Mouse (Mus musculus) splenic B cell, adult 2 months (primary cell): ENCODE measurements at regions not wholly inside any gene's neighbourhood (a gene's known extent, or its start where the extent isn't known, plus 50 kb on each side); places are given as distances from the start of the nearest gene placed in this dataset.

ENCODE experiments used
- DNase-seq: peaks from one replicate; pipeline ENCODE4 v3.0.0-alpha.2; 2011; ENCODE audit warnings: low read depth, low spot score
- H3K27me3 ChIP-seq: 2 replicates; pipeline ENCODE4 v1.6.1; 2012; ENCODE audit warnings: mild to moderate bottlenecking, low read length, moderate library complexity, mixed read lengths; ENCODE audit not compliant: control insufficient read depth, poor library complexity, insufficient read depth, severe bottlenecking
- H3K36me3 ChIP-seq: 2 replicates; pipeline ENCODE4 v1.6.1; 2012; ENCODE audit warnings: mild to moderate bottlenecking, low read length, moderate library complexity, mixed read lengths; ENCODE audit not compliant: control insufficient read depth, poor library complexity, insufficient read depth, severe bottlenecking

DNA sequence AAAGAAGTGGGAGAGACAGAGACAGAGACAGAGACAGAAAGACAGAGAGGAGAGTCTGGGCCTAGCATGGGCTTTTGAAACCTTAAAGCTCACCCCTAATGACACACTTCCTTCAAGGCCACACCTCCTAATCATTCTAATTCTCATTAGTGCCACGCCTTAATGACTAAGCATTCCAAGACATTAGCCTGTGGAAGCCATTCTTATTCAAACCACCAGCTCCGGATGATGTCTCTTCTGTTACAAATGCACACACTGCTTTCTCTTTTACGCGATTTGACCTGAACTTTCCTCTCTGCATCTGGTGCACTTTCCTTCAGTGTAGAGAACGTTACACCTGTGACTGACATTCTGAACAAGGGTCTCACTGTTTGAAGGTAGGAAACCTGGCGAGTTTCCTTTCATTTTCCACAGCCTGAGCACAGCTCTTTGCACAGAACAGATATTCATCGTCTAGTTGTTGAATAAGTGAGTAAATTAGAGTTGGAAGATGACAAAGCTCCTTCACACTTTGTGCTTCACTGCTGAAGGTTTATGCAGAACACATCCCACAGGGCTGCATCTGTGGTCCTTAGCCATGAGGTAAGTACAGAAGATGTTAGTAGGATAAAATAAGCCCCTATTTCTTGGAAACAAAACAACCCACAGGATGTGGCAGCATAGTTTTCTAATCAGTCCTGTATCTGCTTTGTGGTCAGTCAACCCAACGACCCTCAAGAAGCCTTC lies 116.8 kb downstream of the Faxc start:
- H3K27me3 ChIP-seq, result no peaks in the 10 kb centered on the region
- no peaks in the 10 kb centered on the region for H3K36me3 ChIP-seq
- DNase-seq, result no peak

DNA sequence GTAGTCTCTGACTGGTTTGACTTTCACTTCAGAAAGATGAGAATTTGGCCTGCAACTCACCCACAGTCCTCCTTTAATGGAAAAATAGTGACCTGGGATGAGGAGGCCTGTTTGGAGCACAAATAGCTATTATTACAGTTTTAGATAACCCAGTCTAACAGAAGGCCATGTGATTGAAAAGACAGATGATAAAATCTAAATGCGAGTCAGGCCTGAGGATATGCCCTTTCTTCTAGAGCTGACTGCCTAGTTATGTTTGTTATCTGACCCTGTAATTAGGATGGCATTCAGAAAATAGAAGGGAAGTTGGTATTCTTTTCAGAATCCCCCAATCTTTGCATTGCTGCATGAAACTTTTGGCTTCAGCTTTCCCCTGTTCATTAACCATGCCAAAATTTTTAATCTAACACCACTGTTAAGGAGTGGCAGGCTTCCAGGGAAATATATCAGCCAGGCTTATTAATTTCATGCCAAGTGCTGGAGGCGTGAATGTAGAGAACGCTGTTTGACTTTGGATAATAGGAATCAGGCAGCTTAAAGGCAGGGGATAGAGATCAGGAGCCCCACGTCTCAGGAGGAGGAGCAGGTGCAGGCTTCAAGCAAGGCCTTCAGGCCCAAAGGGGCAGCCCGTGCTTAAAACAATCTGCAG lies 135.8 kb downstream of the Faxc start:
- DNase-seq, result no peak
- Histone ChIP-seq H3K27me3 (no peaks in the 10 kb centered on the region), H3K36me3 (no peaks in the 10 kb centered on the region)

DNA sequence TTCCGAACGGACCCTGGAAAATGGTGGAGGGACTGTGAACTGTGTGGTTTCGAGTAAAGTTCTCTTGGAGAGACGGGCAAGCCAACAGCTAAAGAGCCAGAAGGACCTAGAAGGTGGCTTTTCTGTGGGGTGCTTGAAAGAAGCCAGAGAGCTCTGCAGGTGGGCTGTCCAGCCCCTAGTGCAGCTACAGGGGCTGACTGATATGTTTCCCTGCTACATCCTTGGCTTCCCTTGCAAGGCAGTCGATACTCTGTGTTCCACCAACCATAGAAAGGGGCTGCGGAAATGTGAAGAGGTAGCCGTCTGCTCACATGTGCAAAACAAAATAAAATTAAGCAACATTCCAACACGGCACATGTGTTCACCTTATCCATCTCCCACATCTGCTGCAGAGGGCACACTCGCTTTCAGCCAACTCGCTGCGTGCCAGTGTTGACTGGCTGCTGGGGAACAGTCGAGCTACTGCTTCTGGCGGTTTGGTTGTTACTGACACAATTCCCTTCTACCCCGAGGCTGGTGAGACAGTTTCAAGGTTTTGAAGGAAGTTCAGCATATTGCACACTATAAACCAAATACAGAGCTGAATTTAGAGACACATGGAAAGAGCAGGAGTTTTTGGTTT lies 136.7 kb downstream of the Faxc start:
- no peaks in the 10 kb centered on the region for H3K36me3 ChIP-seq
- DNase-seq, result no peak
- H3K27me3 ChIP-seq, result no peaks in the 10 kb centered on the region

DNA sequence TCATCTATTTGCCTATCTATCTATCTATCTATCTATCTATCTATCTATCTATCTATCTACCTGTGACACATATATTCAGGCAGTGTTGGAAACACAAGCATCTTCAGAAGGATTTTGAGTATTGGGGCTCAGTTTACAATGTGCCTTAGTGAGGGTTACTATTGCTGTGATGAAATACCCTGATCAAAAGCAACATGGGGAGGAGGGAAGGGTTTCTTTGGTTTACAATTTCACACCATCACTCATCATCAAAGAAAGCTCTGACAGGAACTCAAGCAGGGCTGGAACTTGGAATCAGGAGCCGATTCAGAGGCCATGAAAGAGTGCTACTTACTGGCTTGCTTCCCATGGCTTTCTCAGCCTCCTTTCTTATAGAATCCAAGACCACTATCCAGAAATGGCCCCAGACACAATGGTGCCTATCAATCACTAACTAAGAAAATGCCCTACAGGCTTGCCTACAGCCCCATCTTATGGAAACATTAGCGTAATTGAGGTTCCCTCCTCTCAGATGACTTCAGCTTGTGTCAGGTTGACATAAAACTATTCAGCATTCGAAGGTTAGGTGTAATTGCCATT lies 157.2 kb downstream of the Faxc start:
- no peak for DNase-seq
- Histone ChIP-seq H3K36me3 (no peaks in the 10 kb centered on the region), H3K27me3 (no peaks in the 10 kb centered on the region)

DNA sequence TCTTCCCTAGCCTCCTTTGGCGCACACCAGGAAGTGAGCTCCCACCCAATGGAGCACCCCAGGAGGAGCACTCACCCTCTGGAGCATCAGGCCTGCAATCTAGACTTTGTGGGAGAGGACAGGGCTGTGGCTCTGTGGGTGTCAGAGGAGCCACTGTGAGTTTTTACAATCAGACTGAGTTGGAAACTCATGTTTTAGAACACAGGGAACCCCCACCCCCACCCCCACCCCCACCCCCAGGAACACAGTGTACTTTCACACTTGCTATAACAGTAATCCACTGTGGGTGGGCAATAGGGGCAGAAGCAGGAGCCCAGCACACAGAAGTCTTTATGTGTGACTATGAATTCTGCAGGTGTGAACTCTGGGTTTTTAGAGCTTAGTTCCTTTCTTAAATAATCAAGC lies 158.5 kb downstream of the Faxc start:
- no peak for DNase-seq
- Histone ChIP-seq H3K36me3 (no peaks in the 10 kb centered on the region), H3K27me3 (no peaks in the 10 kb centered on the region)

DNA sequence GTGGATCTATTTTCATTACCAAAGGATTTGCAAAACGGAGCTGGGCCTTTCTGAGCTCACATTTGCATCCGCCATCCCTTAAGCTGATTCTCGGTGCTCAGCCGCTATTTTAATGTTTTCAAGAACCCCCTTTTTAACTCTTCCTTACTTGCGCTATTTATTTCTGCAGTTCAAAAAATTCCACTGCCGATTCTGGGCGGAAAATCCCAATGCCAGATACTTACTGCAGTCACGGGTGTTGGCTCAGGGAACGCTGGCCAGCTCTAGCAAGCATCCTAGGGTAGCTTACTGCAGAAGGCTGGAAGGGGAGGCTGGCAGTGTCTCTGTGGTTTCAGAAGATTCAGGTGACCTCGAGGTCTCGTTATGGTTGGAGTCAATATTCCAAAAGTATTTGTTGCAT lies 159.4 kb downstream of the Faxc start:
- Histone ChIP-seq H3K36me3 (no peaks in the 10 kb centered on the region), H3K27me3 (no peaks in the 10 kb centered on the region)
- DNase-seq, result no peak

DNA sequence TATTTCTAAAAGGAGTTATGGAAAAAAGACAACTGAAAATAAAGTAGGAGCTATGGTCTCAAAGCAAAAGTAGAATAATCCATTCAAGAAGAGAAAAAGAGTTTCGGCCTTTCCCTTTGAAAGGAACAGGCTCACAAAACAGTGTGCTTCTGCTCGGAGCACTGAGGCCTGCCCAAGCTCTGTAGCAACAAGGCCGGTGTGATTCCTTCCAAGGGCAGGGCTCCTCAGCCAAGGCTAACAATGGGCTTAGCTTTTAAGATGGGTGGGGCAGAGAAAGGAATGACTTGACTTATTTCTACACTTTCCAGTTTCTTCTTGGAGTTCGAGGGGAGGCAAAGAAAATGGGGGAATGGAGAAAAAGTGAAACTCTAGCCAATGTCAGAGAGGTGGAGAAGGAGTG lies 161.4 kb downstream of the Faxc start:
- H3K27me3 ChIP-seq, result no peaks in the 10 kb centered on the region
- no peak for DNase-seq
- no peaks in the 10 kb centered on the region for H3K36me3 ChIP-seq

DNA sequence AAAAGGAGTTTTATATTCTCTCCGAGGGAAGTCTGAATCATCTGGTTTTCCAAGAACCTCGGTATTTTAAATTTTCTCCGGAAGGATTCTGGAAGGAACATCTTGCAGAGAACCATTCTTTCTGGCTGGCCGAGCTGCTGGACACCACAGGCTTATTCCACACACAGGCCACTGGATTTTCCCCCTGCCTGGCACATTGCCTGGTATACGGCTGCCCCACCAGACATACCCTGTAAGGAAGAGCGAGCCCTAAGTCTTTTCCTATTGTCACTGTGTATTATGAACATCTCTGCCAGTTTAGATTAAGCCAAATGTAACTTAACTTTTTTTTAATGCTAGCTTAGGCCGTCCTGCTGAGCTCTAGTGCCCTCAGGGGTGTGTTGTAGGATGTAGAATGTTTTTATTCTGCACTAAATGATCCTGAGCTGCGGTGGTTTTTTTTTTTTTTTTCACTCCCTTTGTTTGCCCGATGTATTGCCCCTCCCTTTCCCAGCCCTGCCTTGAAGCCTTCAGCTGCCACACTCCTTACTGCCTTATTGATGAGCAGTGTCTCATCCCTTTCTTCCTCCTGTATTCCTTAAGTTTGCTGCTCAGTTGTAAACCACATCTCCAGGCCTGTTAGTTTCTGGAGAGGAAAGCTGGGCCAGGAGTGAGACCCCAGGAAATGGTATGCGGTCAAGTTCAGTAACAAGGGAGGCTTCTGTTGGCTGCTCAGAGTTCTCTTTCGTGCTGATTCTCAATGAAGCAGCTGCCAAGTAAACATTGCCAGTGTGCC lies 164.3 kb downstream of the Faxc start:
- H3K36me3 ChIP-seq, result no peaks in the 10 kb centered on the region
- DNase-seq, result no peak

DNA sequence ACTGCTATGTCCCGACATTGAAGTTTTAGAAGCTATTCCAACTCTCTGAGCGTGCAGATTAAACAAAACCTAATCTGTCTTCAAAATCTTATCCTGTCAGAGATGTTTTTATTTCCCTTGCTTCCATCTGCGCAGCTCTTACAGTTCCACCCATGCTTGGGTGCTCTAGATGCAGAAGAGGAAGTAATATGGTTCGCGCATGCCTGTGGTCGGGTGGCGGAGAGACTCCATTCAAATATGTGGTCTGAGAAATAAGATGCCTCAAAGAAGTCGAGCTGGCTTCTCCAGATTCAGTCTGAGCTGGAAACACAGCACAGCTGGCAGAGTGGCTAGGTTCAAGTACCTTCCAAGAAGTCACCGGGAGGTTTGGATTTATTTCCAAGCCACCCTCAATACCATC lies 167.5 kb downstream of the Faxc start:
- Histone ChIP-seq H3K36me3 (no peaks in the 10 kb centered on the region), H3K27me3 (no peaks in the 10 kb centered on the region)
- DNase-seq, result no peak

More for the DNA sequence above, 164.3 kb downstream of the Faxc start:
- no peaks in the 10 kb centered on the region for H3K27me3 ChIP-seq

DNA sequence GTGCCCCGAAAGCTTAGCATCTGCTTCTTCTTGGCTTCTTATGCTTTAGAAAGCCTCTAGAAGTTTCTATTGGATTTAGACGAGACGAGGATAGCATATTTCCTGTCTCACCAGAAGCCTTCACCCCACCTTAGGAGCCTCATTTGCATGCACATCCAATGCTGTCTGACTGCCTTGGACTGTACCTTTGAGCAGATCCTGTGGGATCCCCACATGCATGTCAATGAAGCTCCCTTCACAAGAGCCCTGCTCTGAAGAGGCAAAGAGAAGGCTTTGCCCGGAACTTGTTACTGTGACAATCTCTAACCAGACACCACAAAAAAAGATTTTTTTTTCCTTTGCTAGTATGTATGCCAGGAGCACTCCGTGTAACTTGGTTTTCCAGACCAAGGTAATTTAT lies 171.3 kb downstream of the Faxc start:
- DNase-seq, result no peak
- Histone ChIP-seq H3K36me3 (no peaks in the 10 kb centered on the region), H3K27me3 (no peaks in the 10 kb centered on the region)

DNA sequence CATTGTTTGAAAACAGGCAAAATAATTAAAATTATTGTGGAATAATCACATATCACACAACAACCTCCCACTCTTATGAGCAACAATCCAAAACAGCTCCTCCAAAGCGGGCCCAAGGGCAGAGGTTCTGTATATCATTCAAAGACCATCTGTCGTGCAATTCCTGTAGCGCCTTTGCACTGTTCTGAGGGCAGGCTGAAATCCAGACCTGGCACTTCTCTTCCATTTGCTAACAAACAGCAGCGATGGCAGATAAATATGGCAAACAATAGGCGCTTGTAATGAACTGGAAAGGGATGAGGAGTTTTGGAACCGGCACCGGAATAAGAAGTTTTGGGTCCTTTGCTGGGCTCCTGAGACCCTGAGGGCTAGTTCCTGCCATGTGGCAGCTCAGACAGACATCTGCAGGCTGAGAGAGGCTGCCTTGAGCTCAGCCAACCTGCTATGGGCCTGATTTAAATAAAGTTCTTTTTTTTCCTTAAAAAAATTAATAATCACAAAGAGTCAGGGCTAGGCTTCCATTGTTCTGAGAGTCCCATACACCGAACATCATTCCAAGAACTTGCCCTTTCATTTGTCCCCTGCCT lies 172.0 kb downstream of the Faxc start:
- DNase-seq, result no peak
- Histone ChIP-seq H3K36me3 (no peaks in the 10 kb centered on the region), H3K27me3 (no peaks in the 10 kb centered on the region)

DNA sequence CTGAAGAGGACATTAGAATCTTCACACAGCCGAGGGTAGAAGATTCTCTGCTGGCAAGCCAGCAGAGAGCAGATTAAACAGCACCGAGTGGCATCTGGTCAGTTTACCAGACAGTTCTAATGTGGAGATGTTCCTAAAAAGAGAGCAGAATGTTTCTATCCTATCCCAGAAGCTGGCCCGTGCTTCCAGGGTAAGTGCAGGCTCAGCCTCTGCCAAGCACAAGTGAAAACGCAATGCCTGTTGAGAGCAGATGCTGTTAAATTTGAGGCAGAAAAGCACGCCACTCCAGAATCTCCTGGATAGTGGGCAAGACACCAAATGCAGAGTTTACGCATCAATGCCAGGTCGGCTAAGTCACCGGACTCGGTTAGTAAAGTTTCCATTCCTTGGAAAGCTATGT lies 175.8 kb downstream of the Faxc start:
- Histone ChIP-seq H3K36me3 (no peaks in the 10 kb centered on the region), H3K27me3 (no peaks in the 10 kb centered on the region)
- no peak for DNase-seq

DNA sequence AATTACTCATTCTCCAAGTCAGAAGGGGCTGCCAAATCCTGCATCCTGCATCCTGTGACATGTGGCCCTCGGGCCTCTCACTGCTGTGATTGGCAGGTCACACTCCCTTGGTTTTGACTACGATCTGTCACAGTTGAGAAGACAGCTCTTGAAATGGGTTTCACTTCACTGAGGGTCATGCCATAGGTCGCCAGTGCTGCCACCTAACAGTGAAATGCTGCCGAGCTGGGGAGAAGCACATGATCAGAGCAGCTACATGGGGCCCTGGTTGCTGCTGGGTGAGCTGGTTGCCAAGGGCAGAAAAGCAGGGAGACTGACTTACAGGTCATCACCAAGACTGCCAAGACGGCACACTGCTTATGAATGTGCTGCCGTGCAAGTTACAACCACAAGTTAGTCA lies 178.3 kb downstream of the Faxc start:
- Histone ChIP-seq H3K36me3 (no peaks in the 10 kb centered on the region), H3K27me3 (no peaks in the 10 kb centered on the region)
- DNase-seq, result no peak

DNA sequence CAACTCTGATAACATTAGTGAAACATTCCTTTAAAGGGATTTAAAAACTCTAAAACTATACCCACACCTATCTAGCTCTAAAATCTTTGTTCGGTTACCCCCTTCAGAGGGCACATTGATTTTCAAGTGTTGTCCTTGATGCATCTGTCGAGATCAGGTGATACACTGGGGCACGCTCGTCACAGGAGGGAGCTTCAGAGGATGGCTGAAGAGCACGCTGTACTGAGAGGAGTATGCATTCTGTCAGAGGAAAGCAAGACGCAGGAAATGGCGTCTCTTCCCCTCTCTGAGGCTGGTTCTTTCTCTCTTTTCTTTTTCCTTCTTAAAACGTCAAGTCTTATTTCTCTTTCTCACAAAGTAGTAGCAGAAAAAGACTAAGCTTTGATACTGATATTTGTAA lies 179.3 kb downstream of the Faxc start:
- no peaks in the 10 kb centered on the region for H3K27me3 ChIP-seq
- DNase-seq, result no peak
- H3K36me3 ChIP-seq, result no peaks in the 10 kb centered on the region
